Mouse (Mus musculus) gastrocnemius, postnatal 10 days (tissue): Measurements from ENCODE around the gene Mrpl53. TPM values are rescaled to one million over a fixed set of nuclear protein-coding genes. Genes with fewer than 3 reads are reported as not detected.

Source experiments
- DNase-seq: peaks from one replicate; pipeline ENCODE4 v3.0.0; 2021; ENCODE audit warnings: mixed read lengths
- long read RNA-seq, 2 experiments: library from polyadenylated mRNA; stranded (forward); transcript quantifications; one replicate each; pipeline ENCODE4 v2.0.0; 2021
- total RNA-seq, 2 experiments: library from RNA; stranded (reverse); gene quantifications; 2 replicates each; pipeline ENCODE4 v1.2.3; 2021

Mrpl53 gene
- 100 to 1,000 TPM; 101 to 114 TPM for total RNA-seq
- long read RNA-seq, experiment 1, transcript Mrpl53-201 (3 exons, 695 nt): major isoform, 46 of 49 reads
- long read RNA-seq, experiment 1, partial matches to known transcripts: 0 of 49 reads
- long read RNA-seq, experiment 1, other reads (novel, unspliced or antisense): 3 of 49 reads
- long read RNA-seq, experiment 2, transcript Mrpl53-201 (3 exons, 695 nt): major isoform, 54 of 60 reads
- long read RNA-seq, experiment 2, partial matches to known transcripts: 0 of 60 reads
- long read RNA-seq, experiment 2, other reads (novel, unspliced or antisense): 4 of 60 reads

GRCm38 (mm10) chr6:83108762-83109668 is at the start of gene Mrpl53:
Gene Mrpl53, plus strand, starts transcription at chr6:83109040.
- peak; percentile 84 for DNase-seq

GRCm38 (mm10) chr6:83065995-83066394 is 42.8 kb upstream of the Mrpl53 start:
- no peak for DNase-seq

GRCm38 (mm10) chr6:83066441-83066840 is 42.4 kb upstream of the Mrpl53 start:
- no peak for DNase-seq

- no peak for DNase-seq
Measured at GRCm38 (mm10) chr6:83068221-83068620, 40.6 kb upstream of the Mrpl53 start.

- no peak for DNase-seq
Measured at GRCm38 (mm10) chr6:83068706-83069487, 39.9 kb upstream of the Mrpl53 start.

GRCm38 (mm10) chr6:83069488-83070246 is 39.2 kb upstream of the Mrpl53 start:
- peak; percentile 36 for DNase-seq

- DNase-seq: no peak
Measured at GRCm38 (mm10) chr6:83070247-83070310, 38.8 kb upstream of the Mrpl53 start, which contains the start of gene Tlx2. Gene Tlx2, minus strand, starts transcription at chr6:83070293.

GRCm38 (mm10) chr6:83070311-83071219 is 38.3 kb upstream of the Mrpl53 start:
- DNase-seq: peak; percentile 28

- DNase-seq: no peak
Measured at GRCm38 (mm10) chr6:83071220-83071619, 37.6 kb upstream of the Mrpl53 start.

- no peak for DNase-seq
Measured at GRCm38 (mm10) chr6:83074979-83075378, 33.9 kb upstream of the Mrpl53 start.

- no peak for DNase-seq
Measured at GRCm38 (mm10) chr6:83077630-83078323, 31.1 kb upstream of the Mrpl53 start, which contains the start of gene Pcgf1. Gene Pcgf1, plus strand, starts transcription at chr6:83077869.

- peak; percentile 100 for DNase-seq
Measured at GRCm38 (mm10) chr6:83078324-83078858, 30.4 kb upstream of the Mrpl53 start.

- no peak for DNase-seq
Measured at GRCm38 (mm10) chr6:83080210-83080609, 28.6 kb upstream of the Mrpl53 start.

- DNase-seq: no peak
Measured at GRCm38 (mm10) chr6:83083497-83083896, 25.3 kb upstream of the Mrpl53 start.

GRCm38 (mm10) chr6:83084477-83084876 is 24.4 kb upstream of the Mrpl53 start:
- DNase-seq: no peak

GRCm38 (mm10) chr6:83086121-83087035 is 22.5 kb upstream of the Mrpl53 start, which contains the start of gene Lbx2:
Gene Lbx2, plus strand, starts transcription at chr6:83086367.
- DNase-seq: peak; percentile 25

- DNase-seq: peak; percentile 42
Measured at GRCm38 (mm10) chr6:83087205-83087925, 21.5 kb upstream of the Mrpl53 start.

GRCm38 (mm10) chr6:83087926-83088260 is 20.9 kb upstream of the Mrpl53 start:
- DNase-seq: no peak
